Mouse (Mus musculus) spleen, postnatal 10 days (tissue): ENCODE data around the gene Cybrd1.

Source experiments
- DNase-seq, 2 experiments: peaks; one replicate each; pipeline ENCODE4 v3.0.0; 2021 to 2022; ENCODE audit warnings: low spot score in 2 of 2

Gene Cybrd1

GRCm38 (mm10) chr2:71176329-71177249 is 58.9 kb downstream of the Cybrd1 start:
- no peak for DNase-seq

GRCm38 (mm10) chr2:71177250-71177615 is 59.5 kb downstream of the Cybrd1 start:
- no peak for DNase-seq

GRCm38 (mm10) chr2:71177760-71178159 is 60.0 kb downstream of the Cybrd1 start:
- no peak for DNase-seq

GRCm38 (mm10) chr2:71179716-71180115 is 62.0 kb downstream of the Cybrd1 start:
- DNase-seq, result no peak

GRCm38 (mm10) chr2:71180566-71181217 is 63.0 kb downstream of the Cybrd1 start:
- no peak for DNase-seq

- DNase-seq, result no peak
Observed at GRCm38 (mm10) chr2:71187950-71188349, 70.2 kb downstream of the Cybrd1 start.

GRCm38 (mm10) chr2:71188861-71189260 is 71.1 kb downstream of the Cybrd1 start:
- no peak for DNase-seq

GRCm38 (mm10) chr2:71191391-71192194 is 73.9 kb downstream of the Cybrd1 start:
- no peak for DNase-seq

- DNase-seq, result no peak
Observed at GRCm38 (mm10) chr2:71192195-71192807, 74.6 kb downstream of the Cybrd1 start.
